Mouse (Mus musculus): ENCODE results near the gene Exph5.

GRCm38 (mm10) chr9:53401146-53401545 lies 99.7 kb downstream of the Exph5 start:
- TF ChIP-seq EP300 (IDR thresholded peaks at IDR 0.05) (no peak), CTCF (IDR thresholded peaks at IDR 0.05) (no peak)
